Mouse (Mus musculus): ENCODE results near the gene Stx7.

DNA sequence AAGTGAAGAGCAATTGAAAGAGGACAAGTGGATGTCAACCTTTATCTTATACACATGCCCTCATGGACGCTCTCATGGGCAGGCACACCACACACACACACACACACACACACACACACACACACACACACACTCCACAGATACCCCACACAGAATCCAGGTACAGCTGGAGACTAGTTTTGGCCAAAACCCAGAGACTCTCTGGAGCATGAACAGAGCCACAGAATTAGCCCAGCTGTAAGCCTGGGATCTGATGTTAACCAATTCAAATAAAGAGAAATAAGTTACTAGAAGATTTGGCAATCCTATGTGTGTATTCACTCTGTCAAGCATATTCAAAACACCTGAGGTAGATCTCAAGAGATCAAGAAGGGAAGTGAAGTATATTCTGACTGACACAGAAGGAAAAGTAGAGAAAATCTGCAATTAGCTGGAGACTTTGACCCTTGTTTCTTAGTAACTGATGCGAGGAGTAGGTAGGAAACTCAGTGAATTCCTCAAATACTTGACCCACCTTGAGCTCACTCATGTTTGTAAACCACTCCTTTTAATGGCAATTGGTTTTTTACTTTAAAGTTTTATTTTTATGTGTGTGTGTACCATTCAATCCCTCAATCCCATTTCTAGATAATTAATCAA lies 10.4 kb upstream of the Stx7 start:
- no peak for TF ChIP-seq MAFK (IDR thresholded peaks at IDR 0.05; ENCODE audit: borderline replicate concordance, low read depth, low read length)
- TF ChIP-seq TBP (IDR thresholded peaks at IDR 0.05; ENCODE audit: low read depth, low read length), result no peak
- no peak for TF ChIP-seq HCFC1 (IDR thresholded peaks at IDR 0.05; ENCODE audit: low read depth, low read length)
- no peak for TF ChIP-seq MYB (IDR thresholded peaks at IDR 0.05; ENCODE audit: low read depth, low read length)
- no peak for TF ChIP-seq CHD1 (IDR thresholded peaks at IDR 0.05; ENCODE audit: low read depth, low read length)
- no peak for TF ChIP-seq POLR2A (IDR thresholded peaks at IDR 0.05; ENCODE audit: control insufficient read depth in 1 of 2, insufficient read depth in 1 of 2, low read depth in 1 of 2, low read length in 2 of 2, poor library complexity in 1 of 2)
- TF ChIP-seq ZNF384 (IDR thresholded peaks at IDR 0.05; ENCODE audit: low read depth, low read length), result no peak
